Mouse (Mus musculus) embryonic facial prominence, embryonic 13.5 days (tissue): ENCODE data around the gene Veph1. TPM values are rescaled to one million over a fixed set of nuclear protein-coding genes. Genes with fewer than 3 reads are reported as not detected.

Experiments used
- ATAC-seq: fragments of 200-750 bp; cut with Nextera tagmentation; 2 replicates; pipeline ENCODE4 v1.8.0; 2017; ENCODE audit warnings: low read depth; ENCODE audit not compliant: insufficient number of reproducible peaks, insufficient read depth, low FRiP score, low TSS enrichment
- H3K27ac ChIP-seq: fragments of 300-500 bp; sonication (generic); 2 replicates; pipeline ENCODE4 v1.5.1; 2015; ENCODE audit warnings: moderate library complexity, mild to moderate bottlenecking, inconsistent platforms
- H3K27me3 ChIP-seq: fragments of 300-500 bp; sonication (generic); 2 replicates; pipeline ENCODE4 v1.6.1; 2015; ENCODE audit warnings: mild to moderate bottlenecking, inconsistent platforms
- H3K36me3 ChIP-seq: fragments of 300-500 bp; sonication (generic); 2 replicates; pipeline ENCODE4 v1.6.1; 2015; ENCODE audit warnings: mild to moderate bottlenecking, inconsistent platforms
- H3K4me1 ChIP-seq: fragments of 300-500 bp; sonication (generic); 2 replicates; pipeline ENCODE4 v1.6.1; 2015; ENCODE audit warnings: inconsistent platforms
- H3K4me2 ChIP-seq: fragments of 300-500 bp; sonication (generic); 2 replicates; pipeline ENCODE4 v1.6.1; 2015; ENCODE audit warnings: moderate library complexity, mild to moderate bottlenecking, inconsistent platforms
- H3K4me3 ChIP-seq: fragments of 300-500 bp; sonication (generic); 2 replicates; pipeline ENCODE4 v1.5.1; 2015; ENCODE audit warnings: mild to moderate bottlenecking, inconsistent platforms
- H3K9ac ChIP-seq: fragments of 300-500 bp; sonication (generic); 2 replicates; pipeline ENCODE4 v1.6.1; 2015; ENCODE audit warnings: mild to moderate bottlenecking, inconsistent platforms
- H3K9me3 ChIP-seq: fragments of 300-500 bp; sonication (generic); 2 replicates; pipeline ENCODE4 v1.6.1; 2016; ENCODE audit warnings: inconsistent platforms
- WGBS: fragments of 180-500 bp; shearing (Covaris S2); methylation state at CpG from one replicate; pipeline ENCODE4 v1.1.7; 2015; ENCODE audit warnings: mixed read lengths; 5-methylcytosine and 5-hydroxymethylcytosine counted together
- polyA plus RNA-seq: library from polyadenylated mRNA; unstranded; fragments of >200 nt; fragmentation: Nextera tagmentation; extraction: Ambion mirVana; gene quantifications from 2 replicates; pipeline ENCODE4 v1.2.1, GENCODE M21; 2015

Gene Veph1
- polyA plus RNA-seq, result 2.8 and 4.2 TPM in 2 replicates

DNA sequence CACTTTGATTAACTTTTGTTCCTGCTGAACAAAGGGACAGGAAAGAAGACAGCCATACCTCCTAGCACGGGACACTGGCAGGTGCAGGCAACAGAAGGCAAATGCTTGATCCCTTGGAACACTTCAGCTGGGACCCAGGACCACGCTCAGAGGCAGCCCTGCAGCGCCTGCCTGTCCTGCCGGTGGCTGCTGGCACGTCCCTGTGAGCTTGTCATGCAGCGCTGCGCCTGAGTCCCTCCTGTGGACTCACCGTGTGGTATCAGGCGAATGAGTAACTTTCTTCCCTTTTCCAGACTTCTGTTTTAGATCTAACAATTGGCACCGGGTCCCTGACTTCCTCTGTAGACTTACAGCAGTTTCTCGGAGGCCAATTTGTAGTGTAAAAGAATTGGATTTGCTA is at the start of gene Veph1:
TSS of gene Veph1 (minus strand) at position 293 of the 400 bp plus-strand sequence.
- H3K27ac ChIP-seq, result no peak within 1 kb of the TSS
- H3K4me1 ChIP-seq, result peaks cover 17% of the 10 kb centered on the region
- H3K4me2 ChIP-seq, result no peak within 1 kb of the TSS
- ATAC-seq, result no peak
- H3K9me3 ChIP-seq, result no peaks in the 10 kb centered on the region
- no peaks in the 10 kb centered on the region for H3K36me3 ChIP-seq
- H3K9ac ChIP-seq, result 0 out of 2 replicates have a peak within 1 kb of the TSS, but pooled peaks have one; percentile 16
- 25% methylated on average over 11 of the region's 11 CpGs for WGBS
- H3K27me3 ChIP-seq, result no peaks in the 10 kb centered on the region
- no peak within 1 kb of the TSS for H3K4me3 ChIP-seq

DNA sequence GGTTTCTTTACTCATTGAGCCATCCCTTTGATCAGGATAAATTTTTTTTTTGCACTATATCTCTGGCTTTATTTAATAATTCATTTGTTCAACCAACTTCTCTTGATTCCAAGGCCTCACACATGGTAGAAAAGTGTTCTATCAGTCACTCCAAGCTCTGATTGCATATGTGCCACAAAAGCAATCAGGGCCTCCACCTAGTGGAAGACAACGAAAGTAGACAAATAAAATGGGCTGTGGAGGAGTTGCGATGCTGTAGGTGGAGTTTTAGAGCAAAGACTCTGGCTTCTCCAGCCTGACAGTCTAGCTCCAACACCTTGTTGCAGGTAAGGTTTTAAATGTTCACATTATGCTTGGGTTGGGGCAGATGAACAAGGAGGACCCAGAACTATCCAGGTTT is 44.1 kb upstream of the Veph1 start:
- no peak overlapping the region for H3K4me2 ChIP-seq

DNA sequence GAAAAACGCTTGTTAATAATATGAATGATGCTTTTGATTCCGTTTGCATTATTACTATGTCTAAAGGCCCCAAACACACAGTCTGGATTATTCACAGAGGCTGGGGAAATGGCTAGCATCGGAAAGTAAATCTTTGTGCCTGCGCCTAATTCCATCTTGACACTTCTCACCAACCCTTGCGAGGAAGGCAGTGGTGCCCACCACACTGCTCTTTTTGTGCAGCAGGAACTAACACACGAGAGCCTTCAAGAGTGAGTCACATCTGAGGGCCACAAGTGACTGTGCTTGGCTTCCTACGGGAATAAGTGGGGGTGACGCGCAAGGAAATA is 35.7 kb upstream of the Veph1 start:
- Histone ChIP-seq H3K4me2 (no peak overlapping the region), H3K9me3 (no peaks in the 10 kb centered on the region), H3K27ac (no peak overlapping the region), H3K27me3 (no peaks in the 10 kb centered on the region), H3K4me1 (peaks cover 7% of the 10 kb centered on the region; the same call in 1 of the 2 replicates), H3K9ac (no peak overlapping the region), H3K4me3 (no peak overlapping the region), H3K36me3 (no peaks in the 10 kb centered on the region)
- WGBS, result 77% methylated on average over 9 of the region's 9 CpGs
- no peak for ATAC-seq

More for the DNA sequence above, 44.1 kb upstream of the Veph1 start:
- H3K27ac ChIP-seq, result no peak overlapping the region
- 74% methylated on average over 2 of the region's 2 CpGs for WGBS
- H3K9me3 ChIP-seq, result no peaks in the 10 kb centered on the region
- H3K36me3 ChIP-seq, result no peaks in the 10 kb centered on the region
- no peaks in the 10 kb centered on the region for H3K4me1 ChIP-seq
- no peak overlapping the region for H3K4me3 ChIP-seq
- ATAC-seq, result no peak
- no peak overlapping the region for H3K9ac ChIP-seq
- no peaks in the 10 kb centered on the region for H3K27me3 ChIP-seq

DNA sequence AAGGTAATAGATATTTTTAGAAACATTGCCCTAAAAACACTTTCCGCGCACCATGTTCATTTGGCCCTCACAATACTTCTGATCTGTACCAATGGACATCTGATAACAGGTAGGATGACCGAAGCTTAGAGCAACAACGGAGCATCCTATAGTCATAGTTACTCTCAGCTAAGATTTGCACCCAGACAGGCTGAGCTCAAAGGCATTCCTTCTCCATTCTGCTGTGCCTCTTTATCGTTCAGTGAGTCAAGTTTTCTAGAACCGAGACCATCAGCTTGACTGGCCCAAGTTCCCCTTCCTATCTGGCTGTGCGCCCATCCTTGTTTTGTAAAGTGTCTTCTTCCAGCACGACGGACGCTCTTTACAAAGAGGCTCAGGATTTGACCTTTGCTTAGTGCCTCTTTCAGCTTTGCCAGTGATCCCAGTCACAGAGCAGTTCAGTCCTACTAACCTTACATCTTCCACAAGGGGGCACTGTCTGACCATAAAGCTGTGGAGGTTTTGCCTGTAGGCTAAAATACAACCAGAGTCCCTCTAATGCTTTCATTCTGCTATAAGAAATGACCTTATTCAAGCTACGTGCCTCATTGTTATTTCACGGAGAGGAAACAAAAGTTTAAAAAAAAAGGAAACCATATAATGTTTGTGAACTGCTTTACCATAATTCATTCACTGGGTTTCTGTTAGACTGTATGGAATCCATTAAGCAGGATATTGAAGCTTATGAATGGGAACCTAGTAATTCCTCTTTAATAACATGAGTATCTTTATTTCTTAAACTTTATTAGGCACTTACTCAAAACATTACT is 35.2 kb upstream of the Veph1 start:
- no peak overlapping the region for H3K4me3 ChIP-seq
- 52% methylated on average over 12 of the region's 12 CpGs for WGBS
- H3K27ac ChIP-seq, result no peak overlapping the region

DNA sequence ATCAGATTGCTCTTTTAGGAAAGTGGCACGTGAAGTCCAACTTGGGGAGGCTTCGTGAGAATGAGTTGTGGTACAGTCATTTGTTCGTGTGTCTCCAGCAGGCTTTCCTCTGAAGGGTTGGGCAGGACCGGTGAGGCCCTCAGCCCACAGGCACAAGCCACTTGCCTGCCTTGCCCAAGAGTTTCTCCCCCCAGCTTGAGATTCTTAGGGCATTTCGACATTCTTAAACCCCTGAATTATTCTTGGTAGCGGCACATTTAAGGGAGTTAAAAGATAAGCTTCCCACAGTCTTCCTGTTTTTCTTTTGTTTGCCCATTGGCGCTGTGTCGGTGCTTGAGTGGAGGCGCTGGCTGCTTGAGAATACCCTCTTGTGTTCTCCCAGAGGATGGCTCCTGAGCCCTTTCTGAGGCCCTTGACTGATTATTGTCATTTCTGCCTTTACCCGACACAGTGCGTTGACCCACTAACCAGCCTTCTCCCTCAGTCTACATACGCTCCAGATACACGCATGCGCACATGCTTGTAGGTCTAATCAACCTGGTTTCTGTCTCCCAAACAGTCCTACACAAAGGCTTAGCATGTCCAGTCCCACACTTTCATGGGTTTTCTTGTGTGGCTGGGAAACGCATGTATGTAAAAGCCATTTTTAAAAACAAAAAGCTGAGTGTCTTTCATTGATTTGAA is 34.4 kb upstream of the Veph1 start:
- Histone ChIP-seq H3K9ac (no peak overlapping the region), H3K27ac (no peak overlapping the region), H3K4me2 (no peak overlapping the region), H3K4me3 (no peak overlapping the region), H3K9me3 (no peaks in the 10 kb centered on the region), H3K4me1 (peaks cover 7% of the 10 kb centered on the region; the same call in 1 of the 2 replicates), H3K36me3 (no peaks in the 10 kb centered on the region), H3K27me3 (no peaks in the 10 kb centered on the region)
- 86% methylated on average over 15 of the region's 15 CpGs for WGBS
- ATAC-seq, result no peak

More for the DNA sequence above, 35.2 kb upstream of the Veph1 start:
- Histone ChIP-seq H3K27me3 (no peaks in the 10 kb centered on the region), H3K9me3 (no peaks in the 10 kb centered on the region), H3K4me1 (peaks cover 7% of the 10 kb centered on the region; the same call in 1 of the 2 replicates), H3K36me3 (no peaks in the 10 kb centered on the region), H3K4me2 (no peak overlapping the region), H3K9ac (no peak overlapping the region)
- ATAC-seq, result no peak

DNA sequence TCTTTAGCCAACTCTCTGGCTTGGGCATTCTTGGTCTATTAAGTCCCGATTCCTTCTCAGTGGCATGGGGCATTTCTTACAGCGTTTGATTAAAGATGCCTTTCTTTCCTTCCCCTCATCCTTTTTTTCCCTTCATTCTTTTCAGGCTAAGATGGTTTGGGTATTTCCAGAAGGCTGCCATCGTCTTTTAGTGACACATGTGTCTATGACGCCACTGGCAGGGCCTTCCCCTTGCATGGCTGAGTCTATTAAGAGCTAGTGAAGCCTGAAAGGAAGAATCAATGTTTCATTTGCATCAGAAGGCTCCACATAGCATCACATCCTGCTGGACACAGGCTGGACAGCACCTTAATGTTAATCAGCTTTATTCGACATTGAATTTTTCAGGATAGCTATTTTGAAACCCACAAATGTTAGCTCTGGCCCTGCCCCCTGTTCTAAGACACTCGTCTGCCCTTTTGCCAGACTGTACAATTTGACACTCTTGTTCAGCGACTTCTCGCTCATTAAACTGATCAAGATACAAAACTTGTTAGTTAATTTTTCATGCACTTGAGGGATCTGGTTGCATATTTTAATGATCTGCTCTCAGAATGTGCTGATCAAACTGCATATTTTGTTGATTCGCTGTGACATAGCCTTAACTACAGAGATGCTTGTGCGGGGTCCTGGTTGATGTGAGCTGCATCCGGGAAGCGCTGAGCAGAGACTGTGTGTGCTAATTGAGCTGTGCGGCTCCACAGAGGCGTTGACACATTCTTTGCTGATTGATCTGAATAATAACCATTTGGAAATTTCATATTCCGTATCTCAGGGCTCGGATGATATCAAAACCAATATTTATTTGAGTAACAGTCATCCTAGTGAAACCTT is 29.6 kb upstream of the Veph1 start:
- Histone ChIP-seq H3K36me3 (no peaks in the 10 kb centered on the region), H3K27ac (no peak overlapping the region), H3K9ac (no peak overlapping the region), H3K9me3 (no peaks in the 10 kb centered on the region), H3K27me3 (no peaks in the 10 kb centered on the region), H3K4me3 (no peak overlapping the region), H3K4me1 (no peaks in the 10 kb centered on the region), H3K4me2 (no peak overlapping the region)
- WGBS, result 83% methylated on average over 16 of the region's 16 CpGs
- no peak for ATAC-seq

DNA sequence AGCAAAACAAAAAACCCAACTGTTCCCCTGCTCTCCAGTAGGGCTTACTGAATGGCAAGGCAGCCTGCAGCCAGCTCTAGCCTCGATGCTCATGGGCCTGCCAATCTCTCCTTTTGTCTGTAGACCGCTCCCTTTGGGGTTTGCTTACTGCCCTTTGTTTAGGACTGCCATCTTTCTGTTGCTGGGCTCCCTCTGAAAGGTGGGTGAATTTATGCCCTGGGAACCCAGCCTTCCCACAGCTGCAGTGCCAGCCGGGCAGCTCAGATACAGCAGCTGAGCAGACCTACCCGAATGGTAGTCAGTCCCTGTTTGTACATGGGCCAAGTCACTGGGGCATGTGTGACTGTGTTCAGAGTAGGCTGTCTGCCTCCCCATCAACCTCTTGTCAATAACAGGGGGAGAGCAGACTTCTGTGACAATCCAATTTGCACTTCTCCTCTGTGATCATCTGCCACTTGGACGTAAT is 28.9 kb upstream of the Veph1 start:
- H3K27me3 ChIP-seq, result no peaks in the 10 kb centered on the region
- no peak overlapping the region for H3K4me3 ChIP-seq
- no peak overlapping the region for H3K9ac ChIP-seq
- no peak for ATAC-seq
- H3K36me3 ChIP-seq, result no peaks in the 10 kb centered on the region
- no peaks in the 10 kb centered on the region for H3K4me1 ChIP-seq
- no peak overlapping the region for H3K4me2 ChIP-seq
- WGBS, result 81% methylated on average over 5 of the region's 5 CpGs
- H3K9me3 ChIP-seq, result no peaks in the 10 kb centered on the region
- no peak overlapping the region for H3K27ac ChIP-seq

DNA sequence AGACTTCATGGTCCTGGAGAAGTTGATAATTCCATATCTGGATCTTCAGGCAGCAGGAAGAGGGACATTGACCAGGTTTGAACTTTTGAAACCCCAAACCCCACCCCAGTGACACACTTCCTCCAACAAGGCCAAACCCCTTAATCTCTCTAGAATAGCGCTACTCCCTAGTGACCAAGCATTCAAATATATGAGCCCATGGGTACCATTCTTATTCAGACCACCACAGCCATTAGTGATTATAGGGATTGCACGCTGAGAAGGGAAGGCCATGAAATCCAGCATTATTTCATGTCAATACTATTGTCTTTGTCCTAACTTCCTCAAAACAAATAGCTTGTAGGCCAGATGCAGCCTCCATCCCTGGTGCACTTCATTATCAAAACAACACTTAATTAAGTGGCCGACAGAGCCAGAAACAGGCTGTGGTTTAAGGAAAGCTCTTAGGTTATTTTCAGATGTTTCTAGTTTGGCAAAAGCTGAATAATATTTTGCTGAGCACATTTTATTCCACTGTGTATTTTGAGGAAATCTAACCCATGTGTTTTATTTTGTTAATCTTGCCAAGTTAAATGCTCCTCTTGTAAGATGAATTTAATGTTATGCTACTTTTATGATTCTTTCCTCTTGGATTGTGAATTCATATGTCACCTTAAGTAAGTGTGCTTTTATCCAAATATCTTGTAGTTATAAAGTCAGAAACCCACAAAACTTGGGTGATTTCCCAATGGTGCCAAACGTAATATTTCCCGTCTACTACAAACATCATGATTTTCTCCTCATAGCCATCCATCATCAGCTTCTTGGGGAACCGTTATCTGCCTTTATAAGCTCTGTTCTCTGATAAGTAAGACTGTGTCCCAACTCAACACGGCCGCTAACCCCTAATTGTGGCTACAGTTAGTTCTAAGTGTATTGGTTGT is 18.4 kb upstream of the Veph1 start:
- Histone ChIP-seq H3K27me3 (no peaks in the 10 kb centered on the region), H3K27ac (0 out of 2 replicates have a peak overlapping the region, but pooled peaks have one; percentile 22), H3K9ac (no peak overlapping the region), H3K36me3 (no peaks in the 10 kb centered on the region), H3K4me2 (no peak overlapping the region), H3K9me3 (no peaks in the 10 kb centered on the region), H3K4me1 (peaks cover 5% of the 10 kb centered on the region), H3K4me3 (no peak overlapping the region)
- WGBS, result 55% methylated on average over 8 of the region's 8 CpGs
- no peak for ATAC-seq

DNA sequence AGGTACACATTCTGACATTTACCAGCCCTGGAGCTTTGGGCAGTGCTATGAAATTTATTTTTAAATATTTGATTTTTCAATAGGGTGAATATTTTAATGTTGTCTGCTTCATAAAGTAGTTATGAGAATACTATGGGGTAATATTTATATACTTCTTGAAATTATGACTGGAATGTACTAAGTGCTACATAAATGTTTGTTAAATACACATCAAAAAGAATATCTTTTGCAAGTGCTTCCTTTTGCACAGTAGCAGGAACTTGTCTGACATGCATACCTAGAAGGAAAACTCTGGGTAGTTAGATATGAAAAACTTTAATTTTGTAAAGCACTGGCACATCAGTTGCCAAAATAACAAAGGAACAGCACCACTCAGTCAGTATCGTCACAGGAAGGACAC is 13.9 kb upstream of the Veph1 start:
- WGBS, result 90% methylated on average over 1 of the region's 1 CpGs
- no peak overlapping the region for H3K27ac ChIP-seq
- no peak overlapping the region for H3K4me3 ChIP-seq
- peaks cover 5% of the 10 kb centered on the region for H3K4me1 ChIP-seq
- no peak overlapping the region for H3K9ac ChIP-seq
- no peaks in the 10 kb centered on the region for H3K9me3 ChIP-seq
- ATAC-seq, result no peak
- H3K36me3 ChIP-seq, result no peaks in the 10 kb centered on the region
- H3K27me3 ChIP-seq, result no peaks in the 10 kb centered on the region
- H3K4me2 ChIP-seq, result no peak overlapping the region

DNA sequence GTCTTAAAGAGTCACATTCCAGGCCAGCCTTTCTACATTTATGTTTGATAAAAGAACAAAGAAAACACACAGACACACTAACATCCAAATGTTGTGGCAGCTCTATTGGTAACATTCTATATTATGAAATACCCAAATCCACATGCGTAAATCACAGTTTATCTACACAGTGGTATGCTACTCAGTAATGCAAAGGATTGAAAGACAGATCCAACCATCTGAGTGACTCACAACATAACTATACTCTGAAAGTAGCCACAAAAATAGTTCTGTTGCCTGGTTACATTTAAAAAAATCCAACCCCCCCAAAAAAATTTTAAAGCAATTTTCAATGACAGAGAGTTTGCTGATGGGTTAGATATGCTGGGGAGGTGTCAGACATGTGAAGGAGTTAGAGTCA is 12.9 kb upstream of the Veph1 start:
- ATAC-seq, result no peak
- H3K4me1 ChIP-seq, result 0 out of 2 replicates have a peak, but pooled peaks cover under 1% of the 10 kb centered on the region
- no peaks in the 10 kb centered on the region for H3K9me3 ChIP-seq
- no peaks in the 10 kb centered on the region for H3K27me3 ChIP-seq
- no peak overlapping the region for H3K9ac ChIP-seq
- no peak overlapping the region for H3K4me3 ChIP-seq
- WGBS, result 92% methylated on average over 1 of the region's 1 CpGs
- H3K36me3 ChIP-seq, result no peaks in the 10 kb centered on the region
- H3K27ac ChIP-seq, result no peak overlapping the region
- H3K4me2 ChIP-seq, result no peak overlapping the region
